Mouse (Mus musculus): ENCODE measurements around the gene Mab21l2. TPM values are rescaled to one million over a fixed set of nuclear protein-coding genes. Genes with fewer than 3 reads are reported as not detected.

Mab21l2 gene
- total RNA-seq, 2 experiments from 2014 or later: 0.35 to 0.51 TPM

DNA sequence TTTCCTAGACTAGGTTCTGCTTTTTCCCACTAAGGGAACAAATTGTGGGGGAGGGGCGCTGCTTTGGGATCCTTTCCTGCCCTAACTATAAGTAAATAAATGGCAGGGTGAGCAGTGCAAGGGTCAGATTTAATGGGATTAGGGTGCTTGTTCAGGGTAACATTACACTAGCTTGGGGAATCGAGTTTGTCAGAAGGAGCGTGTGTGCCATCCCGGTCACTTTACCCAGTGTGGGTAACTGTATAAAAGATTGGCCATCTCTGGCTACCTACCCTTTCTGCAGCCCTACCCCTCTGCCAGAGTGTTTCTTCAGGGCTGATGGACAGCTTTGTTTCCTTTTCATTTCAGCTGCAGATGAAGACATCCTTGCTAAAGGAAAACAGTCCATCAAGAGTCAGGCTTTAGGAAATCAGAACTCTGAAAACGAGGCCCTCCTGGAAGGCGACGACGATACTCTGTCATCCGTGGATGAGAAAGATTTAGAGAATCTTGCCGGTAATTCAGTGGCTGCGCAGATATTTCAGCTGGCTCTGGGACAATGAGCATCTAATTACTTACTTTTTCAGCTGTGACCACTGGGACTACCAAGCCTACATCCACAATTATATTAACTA, 8.8 kb downstream of the Mab21l2 start:
- DNase-seq (ENCODE audit: low spot score in 2 of 2): no peak

DNA sequence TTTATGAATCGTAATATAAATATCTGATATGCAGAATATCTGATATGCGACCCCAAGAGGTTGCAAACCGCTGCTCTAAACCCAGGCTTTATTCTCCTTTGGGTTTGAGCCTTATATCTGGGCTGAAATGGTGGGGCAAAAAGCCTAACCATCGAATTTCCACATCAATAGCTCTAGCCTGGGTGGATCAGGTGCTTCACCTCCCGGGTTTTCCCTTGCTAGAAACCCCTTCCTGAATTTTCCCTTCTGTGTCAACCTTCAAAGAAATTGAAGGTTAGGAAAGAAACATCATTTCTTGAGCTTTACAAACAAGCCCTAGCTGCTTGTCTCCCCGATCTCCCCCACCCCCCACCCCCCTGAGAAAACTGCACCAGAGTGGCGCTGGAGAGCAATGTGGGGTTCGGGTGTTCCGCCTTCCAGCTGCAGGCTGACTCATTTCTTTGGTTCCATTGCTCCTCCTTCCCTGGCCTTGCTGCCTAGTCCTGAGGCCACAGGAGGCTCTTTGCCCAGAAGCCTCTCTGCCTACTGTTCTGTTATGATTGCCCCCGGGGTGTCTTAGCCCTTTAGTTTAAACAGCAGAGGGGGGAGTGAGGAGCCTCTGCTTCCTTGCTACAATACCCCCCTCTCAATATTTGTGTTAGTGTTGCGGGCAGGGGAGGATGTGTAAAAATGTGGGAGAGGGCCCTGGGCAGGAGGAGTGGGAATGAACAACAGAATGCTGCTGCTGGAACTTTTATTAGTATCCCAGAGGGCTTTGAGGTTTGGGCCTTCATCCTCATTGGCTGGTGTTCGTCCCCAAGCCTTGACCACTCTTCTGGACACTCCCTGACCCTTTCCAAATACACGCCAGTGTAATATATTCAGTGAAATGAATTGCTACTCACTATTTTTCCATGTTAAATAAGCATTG, 9.5 kb downstream of the Mab21l2 start:
- DNase-seq (ENCODE audit: low spot score in 2 of 2): no peak

DNA sequence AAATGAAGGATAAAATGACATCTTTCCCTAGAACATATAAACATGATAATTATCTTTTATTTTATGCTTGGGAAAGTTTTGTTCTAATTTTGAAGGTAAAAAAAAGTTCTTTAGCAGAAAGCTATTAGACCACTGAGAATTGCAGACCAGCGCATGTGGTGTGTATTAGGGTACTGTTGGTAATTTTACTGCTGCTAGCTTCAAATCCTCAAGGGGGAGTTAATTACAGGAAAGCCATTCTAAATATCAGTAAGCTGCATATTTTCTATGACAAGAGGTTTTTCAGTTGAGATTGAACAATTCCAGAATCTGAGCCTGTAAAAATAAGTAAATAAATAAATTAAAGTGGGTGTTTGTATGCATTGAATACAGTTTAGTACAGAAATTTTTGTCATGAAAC, 11.7 kb downstream of the Mab21l2 start:
- DNase-seq (ENCODE audit: low spot score in 2 of 2): no peak

DNA sequence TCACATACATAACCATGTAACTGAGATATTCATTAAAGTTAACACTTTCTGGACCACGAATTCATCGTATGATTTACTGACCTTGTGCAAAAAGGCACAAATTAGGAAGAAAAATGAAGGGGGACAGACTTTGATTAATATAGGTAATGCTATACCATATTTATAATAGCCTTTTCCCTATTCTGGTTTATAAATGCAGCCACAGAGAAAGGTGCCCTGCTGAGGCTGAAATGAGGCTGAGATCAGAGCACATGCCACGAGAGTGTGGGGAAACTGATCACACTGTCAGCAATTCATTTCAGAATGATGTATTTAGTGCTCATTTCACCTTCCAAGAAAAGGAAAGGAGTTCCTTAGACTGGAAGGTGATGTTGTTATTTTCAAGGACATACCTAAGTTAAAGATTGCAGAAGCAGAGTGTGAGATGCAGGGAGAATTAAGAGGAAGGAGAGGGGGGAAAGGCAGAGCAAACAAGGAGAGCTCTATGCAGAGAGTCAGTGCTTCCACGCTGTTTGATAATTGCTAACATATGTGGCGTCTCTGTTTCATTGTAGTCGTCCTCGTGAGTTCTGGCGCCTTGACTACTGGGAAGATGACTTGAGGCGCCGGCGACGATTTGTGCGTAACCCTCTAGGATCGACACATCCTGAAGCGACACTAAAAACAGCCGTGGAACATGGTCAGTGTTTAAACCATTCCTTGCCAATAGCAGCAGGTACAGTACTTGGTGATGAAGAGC, 16.7 kb downstream of the Mab21l2 start:
- no peak for DNase-seq (ENCODE audit: low spot score in 2 of 2)

DNA sequence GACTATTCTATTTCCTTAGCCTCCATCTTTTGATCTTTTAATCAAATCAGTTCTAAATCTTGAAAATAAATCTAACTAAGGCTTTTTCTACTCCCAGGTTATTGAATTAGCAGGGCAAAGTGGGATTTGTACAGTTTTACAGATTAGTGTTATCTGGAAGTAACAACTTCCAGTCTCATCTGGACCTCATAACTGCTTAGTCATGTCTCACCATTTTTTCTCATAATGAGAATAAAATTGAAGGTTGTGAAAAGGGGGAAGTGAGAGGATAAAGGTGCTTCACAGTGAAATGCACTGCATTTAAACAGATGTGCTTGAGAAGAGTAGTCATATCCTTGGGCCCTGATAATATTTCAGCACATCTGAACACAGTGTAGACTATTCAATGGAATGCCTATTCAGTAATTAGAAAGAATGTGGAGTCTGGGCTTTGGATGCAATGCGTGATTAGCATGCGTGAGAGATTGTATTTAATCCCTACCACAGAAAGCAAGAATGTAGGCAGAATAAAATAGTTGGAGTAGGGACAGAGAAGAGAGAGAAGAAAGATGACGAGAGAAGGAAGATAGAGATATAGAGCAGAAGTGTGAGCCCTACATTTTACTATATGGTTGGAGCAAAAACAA, 25.4 kb downstream of the Mab21l2 start:
- DNase-seq (ENCODE audit: low spot score in 2 of 2): no peak

DNA sequence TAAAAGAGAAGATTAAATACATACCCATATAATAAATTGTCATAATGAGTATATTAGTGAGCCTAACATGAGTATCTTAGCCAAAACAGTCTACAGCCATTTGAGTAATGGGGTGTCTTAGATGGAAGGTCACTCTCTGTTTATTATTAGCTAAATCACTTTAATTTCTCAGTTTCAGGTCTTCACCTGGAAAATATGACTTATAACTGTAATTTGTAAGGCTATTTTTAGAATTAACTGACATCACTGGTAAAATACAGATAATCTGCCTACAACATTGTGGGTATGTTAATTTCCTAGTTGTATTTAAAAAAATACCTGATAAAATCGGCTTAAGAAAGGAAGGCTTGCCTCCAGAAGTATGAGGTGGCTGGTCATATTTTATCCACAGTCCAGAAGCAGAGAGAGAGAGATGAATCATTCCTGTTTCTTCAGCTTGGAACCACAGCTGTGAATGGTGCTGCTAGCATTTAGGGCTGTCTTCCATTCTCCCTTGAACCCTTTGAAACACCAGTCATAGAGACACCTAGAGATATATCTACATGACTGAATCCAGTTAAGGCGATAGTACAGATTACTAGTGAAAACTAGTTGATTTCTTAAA, 29.8 kb downstream of the Mab21l2 start:
- no peak for DNase-seq (ENCODE audit: low spot score in 2 of 2)

DNA sequence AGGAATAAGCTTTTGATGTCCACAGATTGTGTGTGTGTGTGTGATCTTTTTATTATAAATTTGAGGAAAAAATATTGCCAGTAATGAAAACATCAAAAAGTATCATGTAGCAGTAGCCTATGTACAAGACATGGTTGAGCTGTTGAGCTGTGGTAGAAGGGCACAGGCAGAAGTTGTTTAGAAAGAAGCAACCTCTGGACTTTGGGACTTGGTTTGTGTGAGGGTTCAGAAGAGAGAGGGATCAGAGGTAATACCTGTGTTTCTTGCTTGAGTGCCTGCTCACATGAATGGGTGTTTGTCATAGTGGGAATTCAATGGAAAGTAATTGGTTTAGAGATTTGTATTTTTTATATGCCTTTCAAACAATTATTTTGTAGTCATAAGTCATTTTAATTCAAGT, 47.8 kb downstream of the Mab21l2 start:
- no peak for DNase-seq (ENCODE audit: low spot score in 2 of 2)
